Mouse (Mus musculus): ENCODE measurements at regions not wholly inside any gene's neighbourhood (a gene's known extent, or its start where the extent isn't known, plus 50 kb on each side); places are given as distances from the start of the nearest gene placed in this dataset.

GRCm38 (mm10) chr8:117898015-117898414 is 96.3 kb upstream of the Mphosph6 start:
- peak; percentile 60 for DNase-seq (ENCODE audit: low read depth, low spot score)

GRCm38 (mm10) chr8:117894861-117895260 is 93.1 kb upstream of the Mphosph6 start:
- DNase-seq (ENCODE audit: low read depth, low spot score), result no peak

DNA sequence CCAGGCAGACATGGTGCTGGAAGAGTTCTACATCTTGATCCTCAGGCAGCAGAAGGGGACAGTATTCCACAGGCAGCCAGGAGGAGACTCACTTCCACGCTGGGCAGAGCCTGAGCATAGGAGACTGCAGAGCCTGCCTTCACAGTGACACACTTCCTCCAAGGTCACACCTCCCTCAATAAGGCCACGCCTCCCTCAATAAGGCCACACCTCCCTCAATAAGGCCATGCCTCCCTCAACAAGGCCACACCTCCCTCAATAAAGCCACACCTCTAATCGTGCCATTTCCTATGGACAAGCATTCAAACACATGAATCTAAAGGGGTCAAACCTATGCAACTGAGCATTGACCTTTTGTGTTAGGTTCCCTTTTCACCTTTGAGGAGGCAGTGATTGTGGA is 88.5 kb upstream of the Mphosph6 start:
- no peak for DNase-seq (ENCODE audit: low read depth, low spot score)

GRCm38 (mm10) chr8:117881414-117881973 is 79.8 kb upstream of the Mphosph6 start:
- no peak for DNase-seq (ENCODE audit: low read depth, low spot score)

GRCm38 (mm10) chr8:117880279-117880975 is 78.7 kb upstream of the Mphosph6 start:
- no peak for DNase-seq (ENCODE audit: low read depth, low spot score)

DNA sequence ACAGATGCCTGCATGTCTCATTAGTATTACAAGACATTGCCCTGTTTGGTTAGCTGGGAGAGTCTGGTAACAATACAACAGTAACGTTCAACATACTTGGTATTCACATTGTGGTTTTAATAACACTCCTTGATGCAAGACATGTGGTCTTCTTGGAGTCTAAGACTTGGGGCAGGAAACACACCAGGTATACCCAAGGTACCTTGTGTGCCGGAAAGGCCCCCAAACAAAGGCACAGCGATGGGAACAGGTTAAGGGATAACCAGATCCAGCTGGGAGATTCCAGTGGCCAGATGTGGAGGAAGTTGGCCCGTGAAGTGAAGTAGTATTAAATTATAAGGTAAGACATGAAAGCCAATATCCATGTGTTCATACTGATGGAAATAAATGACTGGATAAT is 71.9 kb upstream of the Mphosph6 start:
- no peak for DNase-seq (ENCODE audit: low read depth, low spot score)

- no peak for DNase-seq (ENCODE audit: low read depth, low spot score)
These were observed 65.4 kb upstream of the Mphosph6 start for GRCm38 (mm10) chr8:117867138-117867537.

GRCm38 (mm10) chr8:117865014-117865413 is 63.3 kb upstream of the Mphosph6 start:
- no peak for DNase-seq (ENCODE audit: low read depth, low spot score)

DNA sequence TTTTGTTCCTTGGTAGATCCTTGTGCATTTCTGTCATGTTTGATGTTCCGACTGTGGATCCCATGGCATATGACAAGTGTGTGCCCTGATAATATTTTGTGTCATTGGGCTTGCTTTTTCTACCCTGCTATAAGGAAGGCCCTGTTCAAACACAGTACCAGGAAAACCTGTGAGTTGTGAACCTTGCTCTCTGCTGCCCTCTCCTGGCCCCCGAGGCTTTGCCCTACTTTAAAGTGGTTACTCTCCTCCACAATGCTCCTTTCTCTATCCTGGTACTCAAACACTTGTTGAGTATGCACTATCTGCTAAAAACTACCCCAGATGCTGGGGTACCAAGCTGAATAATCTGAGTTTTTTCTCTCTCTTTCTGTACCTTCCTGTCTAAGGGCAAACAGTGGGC is 62.1 kb upstream of the Mphosph6 start:
- DNase-seq (ENCODE audit: low read depth, low spot score), result peak; percentile 60

- DNase-seq (ENCODE audit: low read depth, low spot score), result no peak
These were observed 60.6 kb upstream of the Mphosph6 start for GRCm38 (mm10) chr8:117862318-117862717.

DNA sequence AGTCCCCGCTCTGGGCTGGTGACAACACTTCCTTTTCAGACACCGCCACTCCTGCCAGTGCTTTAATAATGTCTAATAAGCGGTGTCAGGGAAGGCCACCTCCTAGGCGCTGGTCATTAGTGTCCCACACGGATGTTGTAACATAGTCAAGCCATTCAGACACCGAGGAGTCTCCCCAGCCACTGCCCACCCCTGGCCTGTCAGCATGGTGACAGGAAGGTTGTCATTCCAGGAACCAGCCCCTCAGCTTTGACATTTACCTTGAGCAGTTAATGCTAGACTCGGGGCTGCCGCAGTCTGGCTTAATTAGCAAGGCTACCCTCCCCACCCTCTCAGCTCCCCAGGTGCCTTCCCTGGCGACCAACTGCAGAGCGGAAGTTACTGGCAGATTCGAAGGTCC is 58.0 kb upstream of the Mphosph6 start:
- DNase-seq (ENCODE audit: low read depth, low spot score), result no peak

- DNase-seq (ENCODE audit: low read depth, low spot score), result no peak
These were observed 57.4 kb upstream of the Mphosph6 start for GRCm38 (mm10) chr8:117859095-117859494.

- DNase-seq (ENCODE audit: low read depth, low spot score), result no peak
These were observed 54.4 kb upstream of the Mphosph6 start for GRCm38 (mm10) chr8:117856121-117856520.

GRCm38 (mm10) chr8:117854942-117855491 is 53.3 kb upstream of the Mphosph6 start:
- DNase-seq (ENCODE audit: low read depth, low spot score), result no peak

- DNase-seq (ENCODE audit: low read depth, low spot score), result no peak
These were observed 52.6 kb upstream of the Mphosph6 start for GRCm38 (mm10) chr8:117854301-117854700.

DNA sequence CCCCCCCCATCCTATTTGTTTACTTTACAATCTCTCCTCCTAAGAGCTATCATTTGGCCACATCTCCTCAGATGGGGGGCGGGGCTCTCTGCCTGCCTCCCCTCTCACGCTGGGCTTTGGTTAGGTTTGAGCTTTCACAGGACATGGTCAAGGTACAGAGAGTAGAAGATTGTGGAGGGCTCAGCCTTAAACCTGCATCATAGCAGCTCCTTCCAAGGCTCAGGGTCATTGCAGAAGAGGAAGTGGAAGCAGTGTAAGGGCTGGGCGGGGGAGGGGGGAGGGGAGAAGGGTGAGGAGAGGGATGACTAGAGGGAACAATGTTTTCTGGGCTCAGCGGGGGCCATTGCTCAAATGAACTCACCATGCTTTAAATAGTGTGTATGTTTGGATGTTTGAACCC is 51.7 kb upstream of the Mphosph6 start:
- no peak for DNase-seq (ENCODE audit: low read depth, low spot score)

- no peak for DNase-seq (ENCODE audit: low read depth, low spot score)
These were observed 50.8 kb upstream of the Mphosph6 start for GRCm38 (mm10) chr8:117852521-117852920.

Data from mesoderm, embryonic 11.5 days (tissue).